Mouse (Mus musculus): Measurements from ENCODE around the gene Sesn2.

GRCm38 (mm10) chr4:132503344-132503743 is 7.0 kb downstream of the Sesn2 start:
- no peak for TF ChIP-seq POLR2A (IDR thresholded peaks at IDR 0.05; ENCODE audit: extremely low read depth, insufficient read depth, low read length)
- TF ChIP-seq CTCF (IDR thresholded peaks at IDR 0.05; ENCODE audit: extremely low read depth, insufficient read depth, low read length): no peak

All from cortical plate, adult 2 months (tissue).